Mouse (Mus musculus): ENCODE results near the gene Gm13212. TPM values are rescaled to one million over a fixed set of nuclear protein-coding genes. Genes with fewer than 3 reads are reported as not detected.
"Not testable (repeated sequence)": the region's sequence is repeated elsewhere in the genome, so short reads cannot be mapped to it uniquely, and the experiment has no call there.

Gm13212 gene
- polyA plus RNA-seq, 1 experiment from 2014 or later: 2.1 TPM

- H3K9ac ChIP-seq; H3K36me3 ChIP-seq; H3K27ac ChIP-seq; H3K4me1 ChIP-seq; H3K27me3 ChIP-seq; H3K4me2 ChIP-seq (replicated peaks); ATAC-seq (ENCODE audit: low FRiP score, low read depth); H3K9me3 ChIP-seq; H3K4me3 ChIP-seq: not testable (repeated sequence)
- 79% methylated on average over 1 of the region's 1 CpGs for WGBS
Observed at GRCm38 (mm10) chr4:145594183-145594582, 9.2 kb downstream of the Gm13212 start.

- H3K27me3 ChIP-seq; H3K4me2 ChIP-seq (replicated peaks); H3K4me3 ChIP-seq; H3K9me3 ChIP-seq; H3K27ac ChIP-seq; H3K4me1 ChIP-seq; H3K36me3 ChIP-seq; H3K9ac ChIP-seq; ATAC-seq (ENCODE audit: low FRiP score, low read depth): not testable (repeated sequence)
- WGBS: 84% methylated on average over 4 of the region's 4 CpGs
Observed at GRCm38 (mm10) chr4:145594798-145595197, 9.8 kb downstream of the Gm13212 start.

GRCm38 (mm10) chr4:145640416-145641185 is 55.6 kb downstream of the Gm13212 start:
- not testable (repeated sequence) for H3K4me1 ChIP-seq; H3K36me3 ChIP-seq; H3K9ac ChIP-seq; H3K27me3 ChIP-seq; H3K27ac ChIP-seq; H3K4me2 ChIP-seq (replicated peaks); ATAC-seq (ENCODE audit: low FRiP score, low read depth); H3K9me3 ChIP-seq
- H3K4me3 ChIP-seq: peak overlapping the region; percentile 20; the same call in 1 of the 2 replicates
- WGBS: 32% methylated on average over 75 of the region's 83 CpGs

- H3K9me3 ChIP-seq; H3K27ac ChIP-seq; H3K4me1 ChIP-seq; ATAC-seq (ENCODE audit: low FRiP score, low read depth); H3K9ac ChIP-seq; H3K27me3 ChIP-seq; H3K36me3 ChIP-seq; H3K4me2 ChIP-seq (replicated peaks); H3K4me3 ChIP-seq: not testable (repeated sequence)
- 75% methylated on average over 3 of the region's 3 CpGs for WGBS
Observed at GRCm38 (mm10) chr4:145670385-145670784, 85.4 kb downstream of the Gm13212 start, which contains the start of gene Zfp980. Gene Zfp980 (plus strand): TSS chr4:145670685.

- not testable (repeated sequence) for H3K4me3 ChIP-seq; H3K9me3 ChIP-seq; H3K9ac ChIP-seq; H3K4me1 ChIP-seq; H3K27ac ChIP-seq; H3K36me3 ChIP-seq; H3K4me2 ChIP-seq (replicated peaks); H3K27me3 ChIP-seq; ATAC-seq (ENCODE audit: low FRiP score, low read depth)
- WGBS: 74% methylated on average over 2 of the region's 2 CpGs
Observed at GRCm38 (mm10) chr4:145674286-145674780, 89.4 kb downstream of the Gm13212 start.

Other genes with a start within 250 kb of the Gm13212 start
- gene Zfp990, start 74.4 kb upstream of the Gm13212 start, polyA plus RNA-seq (2015; fragmentation: Nextera tagmentation; extraction: Ambion mirVana): 0.08 and 0.10 TPM in 2 replicates
- 0.06 TPM in 1 of 2 replicates, not detected in the other for gene Zfp980, start 85.5 kb downstream of the Gm13212 start, polyA plus RNA-seq (2015; fragmentation: Nextera tagmentation; extraction: Ambion mirVana)